Mouse (Mus musculus) embryonic fibroblast, embryonic 13.5 days (primary cell): Measurements from ENCODE around the gene Lmod2.

ENCODE experiments used
- CTCF ChIP-seq: IDR thresholded peaks from 2 replicates; pipeline ENCODE4 v1.5.1; 2011; ENCODE audit warnings: mild to moderate bottlenecking, control low read depth, low read length, moderate library complexity, borderline replicate concordance; ENCODE audit not compliant: insufficient read depth
- POLR2A ChIP-seq: IDR thresholded peaks from 2 replicates; pipeline ENCODE4 v1.6.1; 2011; ENCODE audit warnings: low read depth, mild to moderate bottlenecking, control low read depth, low read length, moderate library complexity

DNA sequence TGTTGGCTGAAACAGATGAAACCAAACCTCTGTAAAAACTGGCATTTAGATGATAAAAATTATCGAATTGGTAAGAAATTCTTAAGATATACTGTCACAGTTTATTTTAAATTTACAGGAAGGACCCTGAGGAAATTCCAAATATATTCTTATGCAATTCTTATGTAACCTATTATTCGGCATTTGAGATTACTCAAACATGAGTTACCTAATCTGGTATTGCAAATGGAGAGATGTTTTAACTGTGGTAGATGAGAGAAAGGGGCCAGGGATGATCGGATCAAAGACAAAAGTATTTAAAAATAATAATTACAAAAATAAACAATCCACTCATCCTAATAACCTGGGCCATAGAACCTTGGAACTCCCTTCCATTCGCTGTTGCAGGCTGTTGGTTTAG lies 12.8 kb downstream of the Lmod2 start:
- TF ChIP-seq POLR2A, result no peak
- no peak for TF ChIP-seq CTCF
